Mouse (Mus musculus): ENCODE measurements around the gene Gm9913.

- TF ChIP-seq POLR2A (IDR thresholded peaks at IDR 0.05; ENCODE audit: insufficient read depth, low read depth, low read length) (peak; percentile 30; the same call in 1 of the 2 replicates), CTCF (IDR thresholded peaks at IDR 0.05) (no peak), EP300 (IDR thresholded peaks at IDR 0.05; ENCODE audit: insufficient read depth, low read depth, low read length) (no peak)
These were observed at the start of gene Gm9913 for GRCm38 (mm10) chr2:125505006-125505745.
